Mouse (Mus musculus) stomach, postnatal 0 days (tissue): ENCODE results near the gene Flt4.

Experiments
- CTCF ChIP-seq: IDR thresholded peaks from 2 replicates; pipeline ENCODE4 v1.5.1; 2016; ENCODE audit warnings: antibody characterized with exemption, low read depth, mild to moderate bottlenecking, moderate library complexity
- EP300 ChIP-seq: optimal IDR thresholded peaks from 2 replicates; pipeline ENCODE3; 2016; ENCODE audit warnings: antibody characterized with exemption

DNA sequence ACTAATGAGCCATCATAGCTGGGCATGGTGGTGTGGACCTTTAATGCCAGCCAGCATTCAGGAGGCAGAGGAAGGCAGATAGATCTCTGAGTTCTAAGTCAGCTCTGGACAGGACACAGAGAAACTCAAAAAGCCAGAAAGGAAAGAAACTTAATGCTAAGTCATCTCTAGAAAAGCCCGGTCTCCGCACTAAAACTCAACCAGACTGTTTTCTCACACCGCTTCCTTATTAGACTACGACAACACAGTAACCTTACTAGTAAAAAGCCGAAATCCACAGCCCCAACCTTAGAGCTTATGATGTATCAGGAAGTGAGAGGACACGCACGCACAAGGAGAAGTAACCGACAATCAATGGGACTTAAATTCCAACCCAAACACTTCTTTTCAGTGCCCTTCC, 93.0 kb downstream of the Flt4 start:
- TF ChIP-seq CTCF: no peak
- no peak for TF ChIP-seq EP300
